Mouse (Mus musculus) small intestine, adult 2 months (tissue): ENCODE results near the gene Kcnq5.
"Not testable (repeated sequence)": the region's sequence is repeated elsewhere in the genome, so short reads cannot be mapped to it uniquely, and the experiment has no call there.

ENCODE experiments used
- CTCF ChIP-seq: fragments of 200-500 bp; IDR thresholded peaks from 2 replicates; pipeline ENCODE4 v1.5.1; 2012; ENCODE audit warnings: low read depth, mild to moderate bottlenecking, control low read depth, inconsistent platforms, low read length, moderate library complexity, mixed read lengths; ENCODE audit not compliant: insufficient replicate concordance, insufficient read length; ENCODE audit errors: extremely low read depth
- POLR2A ChIP-seq: fragments of 200-500 bp; IDR thresholded peaks from 2 replicates; pipeline ENCODE4 v1.6.1; 2012; ENCODE audit warnings: low read depth, mild to moderate bottlenecking, control low read depth, inconsistent platforms, low read length, moderate library complexity

- not testable (repeated sequence) for TF ChIP-seq POLR2A, CTCF
Measured at GRCm38 (mm10) chr1:21567397-21567796, 394.3 kb downstream of the Kcnq5 start.
